Mouse (Mus musculus) cerebral cortex, adult 2 months (tissue): ENCODE results near the gene Lyst.

Experiments used
- WGBS: fragments of 180-500 bp; shearing (Covaris S2); methylation state at CpG from one replicate; pipeline ENCODE4 v1.1.7; 2018; 5-methylcytosine and 5-hydroxymethylcytosine counted together

The Lyst gene

GRCm38 (mm10) chr13:13637577-13637976 lies 47.4 kb downstream of the Lyst start:
- 60% methylated on average over 3 of the region's 3 CpGs for WGBS

GRCm38 (mm10) chr13:13637981-13638380 lies 47.8 kb downstream of the Lyst start:
- 58% methylated on average over 6 of the region's 6 CpGs for WGBS

GRCm38 (mm10) chr13:13638725-13639124 lies 48.5 kb downstream of the Lyst start:
- WGBS, result 62% methylated on average over 4 of the region's 4 CpGs

- whole genome bisulfite sequencing, result 80% methylated on average over 3 of the region's 3 CpGs
These were observed 57.1 kb downstream of the Lyst start for GRCm38 (mm10) chr13:13647296-13647695.

GRCm38 (mm10) chr13:13655453-13655852 lies 65.3 kb downstream of the Lyst start:
- WGBS, result over 99% methylated on average over 3 of the region's 3 CpGs

GRCm38 (mm10) chr13:13666103-13666502 lies 75.9 kb downstream of the Lyst start:
- WGBS, result 92% methylated on average over 2 of the region's 2 CpGs

GRCm38 (mm10) chr13:13670669-13671068 lies 80.5 kb downstream of the Lyst start:
- 50% methylated on average over 5 of the region's 5 CpGs for WGBS

GRCm38 (mm10) chr13:13671585-13672328 lies 81.6 kb downstream of the Lyst start:
- WGBS, result 74% methylated on average over 6 of the region's 6 CpGs

- 95% methylated on average over 4 of the region's 4 CpGs for WGBS
These were observed 84.6 kb downstream of the Lyst start for GRCm38 (mm10) chr13:13674669-13675343.

GRCm38 (mm10) chr13:13677871-13678270 lies 87.7 kb downstream of the Lyst start:
- WGBS, result 82% methylated on average over 8 of the region's 8 CpGs

- 64% methylated on average over 6 of the region's 6 CpGs for WGBS
These were observed 91.4 kb downstream of the Lyst start for GRCm38 (mm10) chr13:13681642-13682041.

- whole genome bisulfite sequencing, result 45% methylated on average over 5 of the region's 5 CpGs
These were observed 113.3 kb downstream of the Lyst start for GRCm38 (mm10) chr13:13703476-13703875.

GRCm38 (mm10) chr13:13721435-13721834 lies 131.2 kb downstream of the Lyst start:
- WGBS, result 93% methylated on average over 17 of the region's 17 CpGs

- 96% methylated on average over 3 of the region's 3 CpGs for WGBS
These were observed 133.1 kb downstream of the Lyst start for GRCm38 (mm10) chr13:13723293-13723692.

GRCm38 (mm10) chr13:13739232-13739631 lies 149.0 kb downstream of the Lyst start:
- 92% methylated on average over 4 of the region's 4 CpGs for WGBS

GRCm38 (mm10) chr13:13745911-13746310 lies 155.7 kb downstream of the Lyst start:
- WGBS, result 82% methylated on average over 3 of the region's 3 CpGs

GRCm38 (mm10) chr13:13777052-13777451 lies 186.9 kb downstream of the Lyst start:
- WGBS, result 87% methylated on average over 11 of the region's 11 CpGs

- 86% methylated on average over 8 of the region's 8 CpGs for WGBS
These were observed 187.5 kb downstream of the Lyst start for GRCm38 (mm10) chr13:13777696-13778095.

GRCm38 (mm10) chr13:13778837-13779458 lies 188.8 kb downstream of the Lyst start:
- WGBS, result 83% methylated on average over 1 of the region's 1 CpGs

GRCm38 (mm10) chr13:13780271-13780670 lies 190.1 kb downstream of the Lyst start:
- 86% methylated on average over 3 of the region's 3 CpGs for WGBS

GRCm38 (mm10) chr13:13781026-13781425 lies 190.8 kb downstream of the Lyst start:
- 60% methylated on average over 4 of the region's 4 CpGs for WGBS

GRCm38 (mm10) chr13:13783296-13783695 lies 193.1 kb downstream of the Lyst start:
- 54% methylated on average over 7 of the region's 7 CpGs for WGBS
